In genomic region chr6:5198590-5198989, GRCm38 (mm10) we compare ENCODE assay signal across 27 mouse cellular contexts. TPM values are rescaled to one million over a fixed set of nuclear protein-coding genes. Genes with fewer than 3 reads are reported as not detected.
"Had no signal": no experiment of that assay in that cellular context is flagged by ENCODE, and none has a peak within 500 bp of the region (broad histone marks: within the 10 kb centered on the region; RNA-seq: fewer than 3 reads in every experiment).

No protein-coding gene starts in this region.

- H3K27me3 ChIP-seq: kidney, embryonic 15.5 days; limb, embryonic 13.5 days; liver, embryonic 13.5 days had no signal

- DNase-seq: kidney, adult 2 months; kidney, postnatal 10 days; kidney, postnatal 36 days; liver, embryonic 13.5 days; lung, adult 2 months; midbrain, embryonic 14.5 days; right cerebral cortex, adult 18-20 months; right cerebral cortex, postnatal 14 days; right cerebral cortex, postnatal 4 days; thymus, adult 2 months; thymus, postnatal 14 days; thymus, postnatal 4 days had no signal

- H3K9ac ChIP-seq: kidney, embryonic 15.5 days; limb, embryonic 13.5 days; liver, embryonic 13.5 days had no signal

- H3K4me3 ChIP-seq: kidney, embryonic 15.5 days; limb, embryonic 10.5 days; limb, embryonic 13.5 days; liver, embryonic 13.5 days had no signal

- ATAC-seq: intestine, postnatal 0 days had no signal

- H3K4me1 ChIP-seq: kidney, embryonic 15.5 days had no signal

- H3K27ac ChIP-seq: kidney, embryonic 15.5 days; limb, embryonic 10.5 days; limb, embryonic 13.5 days; liver, embryonic 13.5 days; stomach, postnatal 0 days had no signal

- H3K4me2 ChIP-seq: kidney, embryonic 15.5 days; limb, embryonic 13.5 days; liver, embryonic 13.5 days; midbrain, embryonic 11.5 days had no signal

- H3K9me3 ChIP-seq: liver, embryonic 13.5 days had no signal

- H3K36me3 ChIP-seq: kidney, embryonic 15.5 days; limb, embryonic 10.5 days; limb, embryonic 13.5 days; liver, embryonic 13.5 days had no signal

RNA-seq across cellular contexts. Expression of gene Pon1, which starts 4.8 kb away (rescaled TPM):
- total RNA-seq: left cerebral cortex, adult 8-10 months; left cerebral cortex, postnatal 14 days; megakaryocyte progenitor cell, adult 5-6 weeks; megakaryocyte-erythroid progenitor cell, adult 5-6 weeks had no signal
- polyA plus RNA-seq: intestine, embryonic 14.5 days; intestine, postnatal 0 days; kidney, embryonic 15.5 days; limb, embryonic 10.5 days; limb, embryonic 13.5 days; midbrain, embryonic 14.5 days; midbrain, postnatal 0 days; neural tube, embryonic 11.5 days; neural tube, embryonic 14.5 days; stomach, embryonic 14.5 days had no signal
